Mouse (Mus musculus) erythroblast, embryonic 14.5 days (primary cell): ENCODE measurements around the gene Kctd17. TPM values are rescaled to one million over a fixed set of nuclear protein-coding genes. Genes with fewer than 3 reads are reported as not detected.

Experiments
- H3K27me3 ChIP-seq: 2 replicates; pipeline ENCODE4 v1.6.1; 2012; ENCODE audit warnings: inconsistent platforms; ENCODE audit not compliant: control insufficient read depth
- H3K36me3 ChIP-seq: 2 replicates; pipeline ENCODE4 v1.6.1; 2012; ENCODE audit warnings: mild to moderate bottlenecking, inconsistent platforms; ENCODE audit not compliant: control insufficient read depth
- H3K4me1 ChIP-seq: 2 replicates; pipeline ENCODE4 v1.6.1; 2012; ENCODE audit warnings: inconsistent platforms; ENCODE audit not compliant: control insufficient read depth
- H3K4me3 ChIP-seq: replicated peaks from 2 replicates; pipeline ENCODE3; 2012; ENCODE audit warnings: moderate library complexity, mild to moderate bottlenecking, inconsistent platforms
- H3K9me3 ChIP-seq: 2 replicates; pipeline ENCODE4 v1.6.1; 2012; ENCODE audit warnings: low read length, inconsistent platforms, mixed read lengths; ENCODE audit not compliant: control insufficient read depth
- GATA1 ChIP-seq: IDR thresholded peaks from 2 replicates; pipeline ENCODE4 v1.6.1; 2012; ENCODE audit warnings: low read length, inconsistent platforms, mixed read lengths
- TAL1 ChIP-seq: IDR thresholded peaks from 3 replicates; pipeline ENCODE4 v1.6.1; 2012; ENCODE audit warnings: low read length, inconsistent platforms, mixed read lengths
- polyA plus RNA-seq: library from polyadenylated mRNA; stranded (reverse); fragments of >175 nt; gene quantifications from 2 replicates; pipeline ENCODE4 v1.2.3, GENCODE M21; 2012

Kctd17 gene
- polyA plus RNA-seq, 1 experiment, result 0.07 TPM

GRCm38 (mm10) chr15:78450419-78450768, 22.0 kb downstream of the Kctd17 start:
- Histone ChIP-seq H3K4me1 (peaks cover 47% of the 10 kb centered on the region), H3K4me3 (no peak overlapping the region), H3K9me3 (no peaks in the 10 kb centered on the region), H3K36me3 (peaks cover 7% of the 10 kb centered on the region; the same call in 1 of the 2 replicates), H3K27me3 (no peaks in the 10 kb centered on the region)
- TF ChIP-seq TAL1, result no peak
- no peak for TF ChIP-seq GATA1

- Histone ChIP-seq H3K36me3 (peaks cover 7% of the 10 kb centered on the region; the same call in 1 of the 2 replicates), H3K9me3 (no peaks in the 10 kb centered on the region), H3K27me3 (no peaks in the 10 kb centered on the region), H3K4me3 (no peak overlapping the region), H3K4me1 (peaks cover 47% of the 10 kb centered on the region)
- TF ChIP-seq TAL1 (no peak), GATA1 (no peak)
Measured at GRCm38 (mm10) chr15:78451201-78451600, 22.8 kb downstream of the Kctd17 start.

GRCm38 (mm10) chr15:78452929-78453328, 24.6 kb downstream of the Kctd17 start:
- no peaks in the 10 kb centered on the region for H3K27me3 ChIP-seq
- H3K4me1 ChIP-seq, result peaks cover 42% of the 10 kb centered on the region
- H3K36me3 ChIP-seq, result peaks cover 7% of the 10 kb centered on the region; the same call in 1 of the 2 replicates
- no peak for TF ChIP-seq GATA1
- no peak for TF ChIP-seq TAL1
- H3K4me3 ChIP-seq, result no peak overlapping the region
- no peaks in the 10 kb centered on the region for H3K9me3 ChIP-seq

GRCm38 (mm10) chr15:78455168-78455567, 26.8 kb downstream of the Kctd17 start:
- Histone ChIP-seq H3K4me3 (no peak overlapping the region), H3K36me3 (peaks cover 7% of the 10 kb centered on the region; the same call in 1 of the 2 replicates), H3K27me3 (no peaks in the 10 kb centered on the region), H3K9me3 (no peaks in the 10 kb centered on the region), H3K4me1 (peaks cover 21% of the 10 kb centered on the region)
- TF ChIP-seq GATA1 (no peak), TAL1 (no peak)

- Histone ChIP-seq H3K9me3 (no peaks in the 10 kb centered on the region), H3K4me3 (no peak overlapping the region), H3K4me1 (peaks cover 14% of the 10 kb centered on the region), H3K27me3 (no peaks in the 10 kb centered on the region), H3K36me3 (peaks cover 7% of the 10 kb centered on the region; the same call in 1 of the 2 replicates)
- TF ChIP-seq TAL1, result no peak
Measured at GRCm38 (mm10) chr15:78456051-78456450, 27.7 kb downstream of the Kctd17 start.

GRCm38 (mm10) chr15:78457193-78457592, 28.8 kb downstream of the Kctd17 start:
- Histone ChIP-seq H3K27me3 (no peaks in the 10 kb centered on the region), H3K9me3 (no peaks in the 10 kb centered on the region), H3K4me3 (no peak overlapping the region), H3K36me3 (peaks cover 4% of the 10 kb centered on the region; the same call in 1 of the 2 replicates), H3K4me1 (peaks cover 7% of the 10 kb centered on the region)
- no peak for TF ChIP-seq GATA1
- no peak for TF ChIP-seq TAL1

GRCm38 (mm10) chr15:78462981-78463380, 34.6 kb downstream of the Kctd17 start:
- no peaks in the 10 kb centered on the region for H3K4me1 ChIP-seq
- no peaks in the 10 kb centered on the region; the same call in 1 of the 2 replicates for H3K36me3 ChIP-seq
- no peak for TF ChIP-seq TAL1
- TF ChIP-seq GATA1, result no peak
- H3K4me3 ChIP-seq, result no peak overlapping the region
- H3K27me3 ChIP-seq, result no peaks in the 10 kb centered on the region
- no peaks in the 10 kb centered on the region for H3K9me3 ChIP-seq

GRCm38 (mm10) chr15:78466809-78467208, 38.4 kb downstream of the Kctd17 start:
- Histone ChIP-seq H3K4me3 (no peak overlapping the region), H3K4me1 (no peaks in the 10 kb centered on the region; the same call in 1 of the 2 replicates), H3K27me3 (no peaks in the 10 kb centered on the region), H3K36me3 (no peaks in the 10 kb centered on the region; the same call in 1 of the 2 replicates), H3K9me3 (no peaks in the 10 kb centered on the region)
- TF ChIP-seq TAL1 (no peak), GATA1 (no peak)

GRCm38 (mm10) chr15:78467570-78467969, 39.2 kb downstream of the Kctd17 start:
- H3K4me3 ChIP-seq, result peak overlapping the region; percentile 29
- no peaks in the 10 kb centered on the region; the same call in 1 of the 2 replicates for H3K36me3 ChIP-seq
- no peak for TF ChIP-seq GATA1
- TF ChIP-seq TAL1, result no peak
- H3K4me1 ChIP-seq, result no peaks in the 10 kb centered on the region; the same call in 1 of the 2 replicates
- no peaks in the 10 kb centered on the region for H3K9me3 ChIP-seq
- H3K27me3 ChIP-seq, result no peaks in the 10 kb centered on the region

GRCm38 (mm10) chr15:78468379-78468937, 40.1 kb downstream of the Kctd17 start, which contains the start of gene Tmprss6:
TSS of gene Tmprss6 (minus strand) at chr15:78468634.
- Histone ChIP-seq H3K4me3 (peak within 1 kb of the TSS; percentile 29), H3K4me1 (no peaks in the 10 kb centered on the region; the same call in 1 of the 2 replicates), H3K36me3 (no peaks in the 10 kb centered on the region; the same call in 1 of the 2 replicates), H3K9me3 (no peaks in the 10 kb centered on the region), H3K27me3 (no peaks in the 10 kb centered on the region)
- TF ChIP-seq TAL1 (no peak), GATA1 (no peak)
